Mouse (Mus musculus) cerebellum, postnatal 36 days (tissue): ENCODE measurements around the gene Cox20.
"Not testable (repeated sequence)": the region's sequence is repeated elsewhere in the genome, so short reads cannot be mapped to it uniquely, and the experiment has no call there.

Experiments used
- DNase-seq, 2 experiments: peaks; one replicate each; pipeline ENCODE4 v3.0.0; 2021 to 2022; ENCODE audit warnings: mixed read lengths in 2 of 2

Gene Cox20

GRCm38 (mm10) chr1:178320723-178321590, 2.0 kb downstream of the Cox20 start:
- DNase-seq, result no peak

GRCm38 (mm10) chr1:178321730-178322357, 2.9 kb downstream of the Cox20 start:
- no peak for DNase-seq

GRCm38 (mm10) chr1:178323235-178323634, 4.3 kb downstream of the Cox20 start:
- DNase-seq, result no peak

- no peak for DNase-seq
Observed at GRCm38 (mm10) chr1:178324568-178324967, 5.6 kb downstream of the Cox20 start.

- no peak for DNase-seq
Observed at GRCm38 (mm10) chr1:178326357-178326756, 7.4 kb downstream of the Cox20 start.

GRCm38 (mm10) chr1:178326950-178327349, 8.0 kb downstream of the Cox20 start:
- no peak for DNase-seq

- DNase-seq, result no peak
Observed at GRCm38 (mm10) chr1:178329017-178329416, 10.1 kb downstream of the Cox20 start.

GRCm38 (mm10) chr1:178329946-178330345, 11.0 kb downstream of the Cox20 start:
- DNase-seq, result no peak

GRCm38 (mm10) chr1:178335860-178336261, 16.9 kb downstream of the Cox20 start:
- DNase-seq, result peak in 1 of 2 experiments; percentile 20

- peak; percentile 89 to 94 for DNase-seq
Observed at GRCm38 (mm10) chr1:178336289-178336775, 17.4 kb downstream of the Cox20 start.

GRCm38 (mm10) chr1:178336777-178337481, 18.0 kb downstream of the Cox20 start:
- peak in 1 of 2 experiments; percentile 52 for DNase-seq

GRCm38 (mm10) chr1:178337551-178338317, 18.8 kb downstream of the Cox20 start, which contains the start of gene Hnrnpu:
Hnrnpu (minus strand) TSS chr1:178337797.
- DNase-seq, result peak; percentile 96 to 97

GRCm38 (mm10) chr1:178338318-178338641, 19.4 kb downstream of the Cox20 start:
- DNase-seq, result peak; percentile 20 to 47

GRCm38 (mm10) chr1:178340213-178340612, 21.3 kb downstream of the Cox20 start:
- no peak for DNase-seq

- no peak for DNase-seq
Observed at GRCm38 (mm10) chr1:178341435-178341834, 22.5 kb downstream of the Cox20 start.

- DNase-seq, result no peak
Observed at GRCm38 (mm10) chr1:178342063-178342462, 23.1 kb downstream of the Cox20 start.

- no peak for DNase-seq
Observed at GRCm38 (mm10) chr1:178342612-178343011, 23.7 kb downstream of the Cox20 start.

- DNase-seq, result not testable (repeated sequence)
Observed at GRCm38 (mm10) chr1:178344071-178344805, 25.3 kb downstream of the Cox20 start.

- no peak for DNase-seq
Observed at GRCm38 (mm10) chr1:178350792-178351191, 31.9 kb downstream of the Cox20 start.

GRCm38 (mm10) chr1:178351643-178352042, 32.7 kb downstream of the Cox20 start:
- DNase-seq, result no peak

- no peak for DNase-seq
Observed at GRCm38 (mm10) chr1:178354576-178354975, 35.6 kb downstream of the Cox20 start.
